Mouse (Mus musculus): ENCODE measurements around the gene Atp2a3.

Atp2a3 gene

GRCm38 (mm10) chr11:73026961-73027360, 66.0 kb downstream of the Atp2a3 start:
- no peak for DNase-seq (ENCODE audit: low read depth in 2 of 2, low spot score in 2 of 2)

- peak; percentile 21 to 56 for DNase-seq (ENCODE audit: low read depth in 2 of 2, low spot score in 2 of 2)
Observed at GRCm38 (mm10) chr11:73030821-73031498, 70.0 kb downstream of the Atp2a3 start.

GRCm38 (mm10) chr11:73031536-73031935, 70.6 kb downstream of the Atp2a3 start:
- no peak for DNase-seq (ENCODE audit: low read depth in 2 of 2, low spot score in 2 of 2)

GRCm38 (mm10) chr11:73036077-73036476, 75.1 kb downstream of the Atp2a3 start:
- no peak for DNase-seq (ENCODE audit: low read depth in 2 of 2, low spot score in 2 of 2)

GRCm38 (mm10) chr11:73036889-73037288, 75.9 kb downstream of the Atp2a3 start:
- DNase-seq (ENCODE audit: low read depth in 2 of 2, low spot score in 2 of 2), result no peak

GRCm38 (mm10) chr11:73037691-73038090, 76.7 kb downstream of the Atp2a3 start:
- no peak for DNase-seq (ENCODE audit: low read depth in 2 of 2, low spot score in 2 of 2)

- peak; percentile 48 to 69 for DNase-seq (ENCODE audit: low read depth in 2 of 2, low spot score in 2 of 2)
Observed at GRCm38 (mm10) chr11:73039102-73039799, 78.3 kb downstream of the Atp2a3 start.

Data from CD8-positive naive resting alpha-beta T cell, adult 2 months (primary cell).